Mouse (Mus musculus) gastrocnemius, postnatal 36 days (tissue): ENCODE measurements around the gene Gabrb1. TPM values are rescaled to one million over a fixed set of nuclear protein-coding genes. Genes with fewer than 3 reads are reported as not detected.

Experiments
- DNase-seq, 2 experiments: peaks; one replicate each; pipeline ENCODE4 v3.0.0; 2022
- intact Hi-C: fragments of 180-260 bp; cut with DNase I; formaldehyde crosslinking; loops from one replicate; pipeline ENCODE4 v1.15.1; 2025
- total RNA-seq, 2 experiments: library from RNA; stranded (reverse); gene quantifications; 2 replicates each; pipeline ENCODE4 v1.2.3; 2021

Gabrb1 gene
- total RNA-seq, 2 experiments from 2014 or later: not detected

- intact Hi-C loops: no loop called here
- DNase-seq: no peak
Observed at GRCm38 (mm10) chr5:72156598-72156997, 498.7 kb downstream of the Gabrb1 start.

GRCm38 (mm10) chr5:72158667-72159066, 500.8 kb downstream of the Gabrb1 start:
- DNase-seq: no peak
- intact Hi-C loops: no loop called here

GRCm38 (mm10) chr5:72159537-72159936, 501.6 kb downstream of the Gabrb1 start:
- DNase-seq: no peak
- intact Hi-C loops: no loop called here

GRCm38 (mm10) chr5:72160781-72161485, 503.0 kb downstream of the Gabrb1 start:
- intact Hi-C loops: no loop called here
- DNase-seq: no peak

- intact Hi-C loops: no loop called here
- no peak for DNase-seq
Observed at GRCm38 (mm10) chr5:72162855-72163254, 504.9 kb downstream of the Gabrb1 start.

GRCm38 (mm10) chr5:72164386-72164785, 506.5 kb downstream of the Gabrb1 start:
- intact Hi-C loops: no loop called here
- DNase-seq: no peak

- DNase-seq: peak; percentile 92 to 95
- intact Hi-C loops: no loop called here
Observed at GRCm38 (mm10) chr5:72167594-72168284, 509.8 kb downstream of the Gabrb1 start, which contains the start of gene Commd8. Gene Commd8 (minus strand): TSS chr5:72168189.

GRCm38 (mm10) chr5:72168285-72168621, 510.3 kb downstream of the Gabrb1 start:
- intact Hi-C loops: no loop called here
- DNase-seq: no peak

GRCm38 (mm10) chr5:72170067-72170466, 512.2 kb downstream of the Gabrb1 start:
- intact Hi-C loops: no loop called here
- DNase-seq: no peak

- DNase-seq: no peak
Observed at GRCm38 (mm10) chr5:72172675-72173074, 514.8 kb downstream of the Gabrb1 start.

GRCm38 (mm10) chr5:72173521-72173920, 515.6 kb downstream of the Gabrb1 start:
- DNase-seq: no peak
- intact Hi-C loops: loop anchor here (2.0 kb wide), 1 partner anchor 95 kb away; no protein-coding TSS in a partner anchor

More at GRCm38 (mm10) chr5:72172675-72173074, 514.8 kb downstream of the Gabrb1 start:
- intact Hi-C loops: loop anchor here (2.0 kb wide), 1 partner anchor 96 kb away; no protein-coding TSS in a partner anchor

- intact Hi-C loops: no loop called here
- DNase-seq: no peak
Observed at GRCm38 (mm10) chr5:72175050-72175449, 517.1 kb downstream of the Gabrb1 start.

GRCm38 (mm10) chr5:72175530-72175929, 517.6 kb downstream of the Gabrb1 start:
- DNase-seq: no peak
- intact Hi-C loops: no loop called here

GRCm38 (mm10) chr5:72181194-72181593, 523.3 kb downstream of the Gabrb1 start:
- DNase-seq: no peak
- intact Hi-C loops: no loop called here

GRCm38 (mm10) chr5:72182804-72183203, 524.9 kb downstream of the Gabrb1 start:
- intact Hi-C loops: no loop called here
- no peak for DNase-seq

- intact Hi-C loops: no loop called here
- DNase-seq: no peak
Observed at GRCm38 (mm10) chr5:72183929-72184328, 526.0 kb downstream of the Gabrb1 start.

- intact Hi-C loops: no loop called here
- no peak for DNase-seq
Observed at GRCm38 (mm10) chr5:72184437-72185100, 526.7 kb downstream of the Gabrb1 start.

- DNase-seq: no peak
- intact Hi-C loops: no loop called here
Observed at GRCm38 (mm10) chr5:72191154-72191553, 533.2 kb downstream of the Gabrb1 start.

GRCm38 (mm10) chr5:72191932-72192331, 534.0 kb downstream of the Gabrb1 start:
- DNase-seq: no peak
- intact Hi-C loops: no loop called here

GRCm38 (mm10) chr5:72195442-72195841, 537.5 kb downstream of the Gabrb1 start:
- no peak for DNase-seq
- intact Hi-C loops: no loop called here
